Mouse (Mus musculus) c-Kit-positive CD71-positive TER-119-negative erythroid progenitor cells, embryonic 14.5 days (primary cell): Measurements from ENCODE around the gene Spata32.

Source experiments
- DNase-seq: peaks from one replicate; pipeline ENCODE4 v3.0.0-alpha.2; 2013; ENCODE audit warnings: low read depth

Gene Spata32

DNA sequence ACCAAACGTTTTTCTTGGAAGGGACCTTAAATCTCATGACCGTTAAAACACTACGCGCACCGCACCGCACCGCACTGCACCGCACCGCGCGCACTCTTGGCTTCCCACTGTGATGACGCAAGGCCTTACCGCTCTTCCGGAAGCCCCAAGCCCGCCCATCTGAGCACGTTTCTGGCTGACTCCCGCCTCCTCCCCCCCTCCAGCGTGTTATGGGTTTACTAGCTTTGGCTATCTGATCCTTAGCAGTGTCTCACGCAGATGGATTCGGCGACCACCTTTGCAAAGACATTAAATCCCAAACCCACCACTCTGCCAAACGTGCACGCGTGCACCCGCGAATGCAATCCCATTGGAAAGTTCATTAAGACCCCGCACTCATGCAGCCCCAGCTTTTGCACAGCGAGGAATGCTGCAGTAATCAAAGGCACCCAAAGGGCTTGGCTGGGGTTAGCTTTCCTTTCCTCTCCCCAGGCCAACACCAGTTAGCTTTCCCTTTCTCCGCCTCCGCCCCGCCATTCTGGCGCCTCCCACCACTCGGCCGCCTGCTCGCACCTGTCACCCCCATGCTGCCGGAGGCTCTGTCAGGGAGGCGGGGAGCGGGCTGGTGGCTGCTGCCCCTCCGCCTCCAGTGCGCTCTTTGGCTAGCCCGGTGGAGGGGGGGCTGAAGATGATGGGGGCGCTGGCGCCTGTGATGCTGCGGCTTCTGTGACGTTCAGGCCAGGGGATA lies at the start of gene Spata32:
Spata32 (minus strand) TSS at position 643 of the 727 bp plus-strand sequence.
- DNase-seq, result peak; percentile 51

DNA sequence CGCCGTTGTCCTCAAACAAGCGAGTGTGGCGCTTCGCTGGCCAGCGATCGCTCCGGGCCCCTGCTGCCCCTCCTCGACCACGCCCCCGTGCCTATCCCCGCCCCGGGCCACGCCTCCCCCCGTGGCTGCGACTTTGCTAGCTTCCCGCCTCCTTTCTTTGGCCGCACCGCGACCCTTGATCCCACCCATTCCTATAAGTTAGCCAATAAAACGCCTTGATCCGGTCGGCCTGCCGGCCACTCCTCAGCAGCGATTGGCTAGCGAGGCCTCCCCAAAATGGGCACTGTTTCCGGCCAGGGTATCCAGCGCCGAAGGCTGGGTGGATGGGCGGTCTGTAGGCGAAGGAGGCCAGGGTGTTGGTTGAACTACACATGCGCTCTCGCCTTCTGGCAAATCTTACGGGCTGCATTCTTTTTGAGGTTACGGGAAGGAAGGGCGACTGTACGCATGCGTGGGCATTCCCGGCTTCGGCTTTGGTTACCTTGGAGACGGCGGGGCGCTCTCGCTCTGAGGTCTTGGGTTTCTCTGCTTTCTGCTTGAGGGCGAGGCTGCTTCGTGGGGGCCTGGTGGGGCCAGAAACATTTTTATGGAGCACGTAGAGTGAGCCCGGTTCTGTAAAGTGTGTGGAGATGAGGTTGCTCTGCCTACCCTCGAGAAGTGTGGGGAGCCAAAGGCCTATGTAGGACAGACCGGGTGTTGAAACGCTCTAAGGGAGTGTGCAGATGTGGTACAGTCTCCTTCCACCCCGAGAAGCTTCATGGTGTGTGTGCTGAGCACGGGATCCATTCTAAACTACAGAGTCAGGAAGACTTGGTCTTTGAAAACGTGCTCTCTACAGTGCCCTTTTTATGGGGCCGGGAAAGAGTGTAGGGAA lies 49.4 kb upstream of the Spata32 start, which contains the start of gene Map3k14:
Map3k14 (minus strand) TSS at position 127 of the 874 bp plus-strand sequence.
- peak; percentile 95 for DNase-seq

DNA sequence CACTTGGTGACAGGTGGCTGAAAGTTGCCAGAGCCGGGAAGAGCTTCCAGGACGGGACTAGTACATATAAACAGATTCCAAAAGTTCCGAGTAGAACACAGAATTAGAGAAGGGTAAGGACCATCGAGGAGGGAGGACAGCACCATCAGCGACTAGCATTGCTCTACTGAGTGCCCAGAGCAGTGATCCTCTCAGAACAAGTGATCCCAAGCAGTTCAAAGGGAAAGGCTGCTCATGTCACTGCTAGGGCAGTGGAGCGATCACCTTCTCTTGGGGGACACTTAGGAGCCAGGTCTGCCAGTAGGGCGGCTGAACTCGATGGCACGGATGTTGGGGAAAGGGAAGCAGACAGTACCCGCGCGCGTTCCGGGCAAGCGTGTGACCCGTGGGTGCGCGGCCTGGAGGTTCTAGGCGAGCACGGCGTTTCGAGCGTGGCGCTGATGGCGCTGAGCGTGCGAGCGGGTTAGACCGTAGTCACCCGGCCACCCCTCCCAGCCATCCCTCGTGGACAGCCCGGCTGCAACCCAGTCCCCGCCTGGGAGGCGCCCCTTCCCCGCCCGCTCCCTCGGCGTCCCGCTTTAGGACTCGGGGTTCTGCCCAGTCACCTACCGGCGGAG lies 48.6 kb upstream of the Spata32 start:
- DNase-seq, result no peak

DNA sequence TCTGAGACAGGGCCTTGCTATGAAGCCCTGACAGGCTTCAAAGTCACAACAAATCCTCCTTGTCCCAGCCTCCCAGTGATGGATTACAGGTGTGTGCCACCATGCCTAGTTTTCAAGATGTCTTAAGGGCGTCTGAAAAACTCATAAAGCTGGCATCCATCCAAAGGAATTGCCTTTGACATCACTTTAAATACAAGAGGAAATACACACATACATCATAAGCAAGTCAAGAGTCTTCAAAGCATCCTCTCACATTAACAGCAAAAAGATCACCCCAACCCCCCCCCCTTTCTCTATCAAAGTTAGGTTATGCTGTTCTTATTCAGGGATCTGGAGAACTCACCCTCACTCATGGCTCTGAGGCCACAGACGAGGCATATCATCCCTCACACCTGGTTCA lies 47.6 kb upstream of the Spata32 start:
- DNase-seq, result no peak

DNA sequence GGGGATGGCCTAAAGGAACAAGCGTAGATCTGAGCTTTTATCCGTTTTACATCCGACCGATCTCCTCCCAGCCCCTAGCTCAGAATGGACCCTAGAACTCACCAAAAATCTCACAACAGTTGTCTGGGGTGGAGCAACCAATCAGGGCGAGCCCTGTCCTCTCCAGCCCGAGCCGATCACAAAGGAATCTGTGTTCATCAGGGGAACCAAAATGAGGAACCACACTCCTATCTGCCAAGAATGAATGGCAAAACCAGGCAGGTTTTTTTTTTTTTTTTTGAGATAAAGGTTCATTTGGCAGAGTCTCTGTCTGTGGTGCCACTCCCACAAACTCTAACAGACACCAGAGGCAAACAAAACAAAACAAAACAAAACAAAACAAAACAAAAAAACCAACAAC lies 47.0 kb upstream of the Spata32 start:
- no peak for DNase-seq

DNA sequence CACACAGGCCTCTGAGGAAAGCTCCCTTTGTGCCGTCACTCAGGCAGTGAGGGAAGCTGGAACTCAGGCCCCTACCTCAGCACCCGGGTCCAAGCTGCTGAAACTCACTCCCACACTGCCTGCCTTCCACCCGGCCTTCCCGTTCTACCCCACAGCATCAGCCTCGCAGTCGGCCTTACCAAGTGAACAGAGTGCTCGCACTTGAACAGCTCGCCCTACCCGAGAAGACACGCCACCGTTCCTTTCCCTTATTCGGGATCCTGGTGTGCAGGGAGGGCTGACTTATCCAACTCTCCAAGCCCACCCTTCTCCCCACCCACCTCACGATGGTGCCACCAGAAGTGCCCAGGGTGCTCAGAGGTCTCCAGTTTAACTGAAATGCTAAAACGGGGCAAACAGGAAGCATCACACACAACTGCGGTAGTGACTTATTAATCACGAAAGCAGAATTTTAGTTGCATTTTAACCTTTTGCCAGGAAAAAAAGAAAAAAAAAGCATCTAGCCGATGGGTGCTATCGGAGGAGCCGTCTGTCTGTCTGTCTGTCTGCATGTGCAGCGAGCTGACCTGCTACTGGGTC lies 46.3 kb upstream of the Spata32 start:
- no peak for DNase-seq

DNA sequence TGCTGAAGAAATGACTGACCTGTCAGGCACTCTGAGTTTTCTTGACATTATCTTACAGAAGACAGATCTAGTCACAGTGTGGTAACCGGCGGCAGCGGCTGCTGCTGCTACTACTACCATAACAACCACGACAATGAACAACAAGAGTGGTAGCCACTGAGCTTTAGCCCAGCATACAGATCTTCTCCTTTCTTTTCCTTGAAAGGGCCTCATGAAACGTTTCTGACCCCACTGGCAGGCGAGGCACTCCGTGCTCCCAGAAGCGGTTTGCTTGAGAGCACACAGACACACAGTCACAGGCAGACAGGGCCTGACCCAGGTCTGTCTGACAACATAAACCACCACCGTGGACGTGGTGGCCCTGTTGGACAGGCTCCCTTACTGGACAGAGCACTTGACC lies 45.3 kb upstream of the Spata32 start:
- DNase-seq, result no peak

DNA sequence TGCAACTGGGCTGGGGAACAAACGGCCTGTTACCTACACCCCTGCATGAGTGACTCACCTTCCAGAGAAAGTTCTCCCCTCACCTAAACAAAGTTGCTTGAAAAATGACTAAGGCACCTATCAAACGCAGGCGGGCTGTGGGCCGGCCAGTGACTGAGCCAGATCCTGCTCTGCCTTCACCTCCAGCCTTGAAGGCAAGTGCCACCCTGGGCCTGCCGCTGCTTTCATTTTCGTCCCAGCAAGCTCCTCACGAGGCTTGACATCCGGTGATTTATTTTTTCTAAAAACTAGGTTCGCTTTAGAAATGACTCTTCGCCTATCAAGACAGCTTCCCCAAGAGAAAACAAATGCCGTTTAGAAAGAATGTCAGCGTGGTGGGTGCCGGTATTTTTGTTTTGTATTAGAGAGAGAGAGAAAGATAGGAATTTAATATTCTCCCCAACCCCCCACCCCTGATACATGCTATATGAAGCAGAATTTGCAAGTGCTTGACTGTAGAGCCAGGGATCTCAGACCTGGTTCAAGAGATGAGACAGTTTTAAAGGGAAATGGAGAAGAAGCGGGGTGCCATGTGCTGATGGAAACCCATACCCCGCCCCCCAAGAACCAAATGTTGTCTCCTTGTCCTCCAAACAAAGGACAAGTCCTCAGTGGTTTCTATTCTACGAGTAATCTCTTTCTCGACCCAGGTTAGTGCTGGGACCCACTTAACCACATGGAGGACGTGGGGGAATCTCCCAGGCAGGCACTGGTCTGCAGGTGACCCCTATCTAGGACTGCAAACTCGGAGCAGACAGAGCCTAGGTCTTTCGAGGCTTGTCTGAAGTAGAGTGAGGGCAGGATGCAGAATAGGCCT lies 44.4 kb upstream of the Spata32 start:
- no peak for DNase-seq

DNA sequence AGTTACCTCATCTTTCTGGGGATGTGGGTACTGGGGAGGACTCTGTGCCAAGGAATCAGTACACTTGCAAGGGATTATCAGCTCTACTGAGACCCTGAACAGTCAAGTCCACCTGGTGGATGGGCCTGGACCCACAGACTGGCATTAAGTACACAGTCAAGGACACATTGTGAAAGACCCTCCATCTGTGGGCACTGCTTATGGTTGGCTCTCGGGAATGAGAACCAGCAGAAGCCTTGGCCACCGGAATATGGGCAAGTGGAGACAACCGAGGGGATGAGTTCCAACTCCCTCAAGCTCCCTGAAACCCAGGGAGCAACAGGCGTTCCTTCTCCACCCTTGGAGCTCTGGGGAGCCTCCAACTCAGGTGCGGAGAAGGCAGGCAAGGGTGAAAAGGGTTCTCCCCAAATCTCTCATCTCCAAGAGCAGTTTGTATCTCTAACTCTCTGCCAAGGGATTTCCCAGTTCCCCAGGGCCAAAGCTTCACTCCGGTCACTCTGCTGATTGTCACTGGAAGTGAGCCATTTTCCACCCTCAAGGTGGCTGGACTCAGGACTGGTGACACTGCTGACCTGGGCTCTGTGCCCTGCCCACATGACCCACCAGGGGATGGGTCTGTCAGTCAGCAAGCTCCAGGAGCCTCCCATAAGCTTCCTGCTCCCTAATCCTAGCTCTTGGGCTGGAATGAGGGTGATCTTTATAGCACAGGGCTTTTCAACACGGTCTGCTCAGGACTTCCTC lies 43.6 kb upstream of the Spata32 start:
- no peak for DNase-seq

DNA sequence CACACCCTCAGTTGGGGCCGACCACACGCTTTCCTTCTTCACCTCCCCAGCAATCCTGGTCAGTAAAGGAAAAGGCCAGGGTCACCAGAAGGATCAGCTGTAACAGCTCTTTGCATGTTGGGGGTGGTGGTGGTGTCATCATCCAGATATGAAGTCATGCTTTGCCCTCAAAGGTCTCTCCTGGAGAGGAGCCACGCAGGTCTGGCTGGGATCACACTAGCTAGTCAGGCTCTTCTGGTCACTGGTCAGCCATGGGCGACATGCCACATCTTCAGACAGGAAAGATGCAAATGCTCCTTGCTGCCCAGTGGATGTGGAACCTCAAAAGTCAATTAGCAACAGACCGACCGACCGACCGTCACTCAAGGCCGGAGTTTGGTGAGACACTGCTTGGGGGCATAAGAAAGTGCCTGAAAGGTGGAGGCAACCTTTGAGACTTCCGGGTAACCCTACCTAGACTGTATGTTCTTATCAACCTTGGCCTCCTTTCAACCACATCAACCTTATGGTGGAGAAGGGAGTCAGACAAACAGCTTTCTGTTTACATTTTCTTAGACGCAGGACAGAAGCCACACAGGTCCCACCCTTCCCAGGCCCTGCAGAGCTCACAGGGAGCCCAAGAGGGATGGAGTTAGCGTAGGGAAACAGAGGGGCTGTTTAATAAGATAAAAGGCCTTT lies 42.4 kb upstream of the Spata32 start:
- DNase-seq, result no peak

DNA sequence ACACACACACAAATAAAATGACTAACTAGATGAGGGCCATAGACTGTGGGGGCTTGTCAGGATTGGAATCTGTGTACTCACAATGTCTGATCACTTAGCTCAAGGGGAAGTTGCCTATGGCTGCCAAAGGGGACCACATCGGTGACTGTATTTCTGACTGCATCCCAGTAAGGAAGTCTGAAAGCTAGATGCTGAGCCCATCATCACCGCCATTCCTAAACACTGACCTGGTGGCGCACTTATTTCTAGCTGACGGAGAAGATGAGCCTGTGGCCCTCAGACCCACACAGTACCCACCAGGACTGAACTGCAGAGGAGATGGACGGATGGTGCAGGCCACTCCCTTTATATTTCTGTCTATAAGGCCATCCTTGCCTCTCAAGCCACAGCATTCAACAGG lies 41.8 kb upstream of the Spata32 start:
- DNase-seq, result no peak

DNA sequence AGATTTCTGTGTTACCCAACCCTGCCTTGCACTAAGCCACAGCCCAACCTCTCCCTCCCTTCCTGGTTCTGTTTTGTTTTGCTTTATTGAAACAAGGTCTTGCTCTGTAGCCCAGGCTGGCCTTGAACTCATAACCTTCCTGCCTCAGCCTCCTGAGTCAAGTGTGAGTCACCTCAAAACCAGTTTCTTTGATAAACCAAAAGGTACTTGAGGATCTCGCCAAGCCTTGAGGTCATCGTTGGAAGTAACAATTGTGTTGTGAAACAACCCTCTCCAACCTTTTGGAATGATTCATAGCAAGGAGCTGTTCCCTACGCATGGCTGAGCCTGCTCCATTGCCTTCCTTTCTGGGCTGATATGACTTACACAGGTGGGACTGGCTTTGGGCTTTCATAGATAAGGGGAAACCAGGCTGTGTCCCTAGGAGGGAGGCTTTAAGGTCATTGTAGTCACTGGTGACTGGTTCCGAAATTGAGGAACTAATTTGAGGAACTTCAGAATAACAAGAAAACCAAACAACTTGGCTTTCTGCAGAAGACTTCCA lies 39.8 kb upstream of the Spata32 start:
- no peak for DNase-seq

DNA sequence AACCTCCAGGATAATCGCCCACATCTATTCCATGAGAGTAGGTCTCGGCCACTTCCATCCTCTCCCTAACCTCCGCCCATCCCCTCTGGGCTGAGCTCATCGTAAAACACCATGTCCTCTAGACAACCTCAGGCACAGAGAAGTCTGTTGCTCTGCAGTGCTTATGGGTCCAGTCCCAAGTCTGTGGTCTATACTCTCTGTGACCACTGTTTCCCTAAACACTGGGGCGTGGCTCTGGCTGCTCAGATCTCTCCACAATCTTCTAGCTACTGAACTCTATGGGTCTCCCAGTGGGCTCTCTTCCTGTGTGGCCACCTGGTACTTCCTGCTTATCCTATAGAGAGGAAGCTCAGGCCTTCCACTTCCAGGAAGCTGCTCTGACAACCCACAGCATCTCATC lies 35.4 kb upstream of the Spata32 start:
- no peak for DNase-seq

DNA sequence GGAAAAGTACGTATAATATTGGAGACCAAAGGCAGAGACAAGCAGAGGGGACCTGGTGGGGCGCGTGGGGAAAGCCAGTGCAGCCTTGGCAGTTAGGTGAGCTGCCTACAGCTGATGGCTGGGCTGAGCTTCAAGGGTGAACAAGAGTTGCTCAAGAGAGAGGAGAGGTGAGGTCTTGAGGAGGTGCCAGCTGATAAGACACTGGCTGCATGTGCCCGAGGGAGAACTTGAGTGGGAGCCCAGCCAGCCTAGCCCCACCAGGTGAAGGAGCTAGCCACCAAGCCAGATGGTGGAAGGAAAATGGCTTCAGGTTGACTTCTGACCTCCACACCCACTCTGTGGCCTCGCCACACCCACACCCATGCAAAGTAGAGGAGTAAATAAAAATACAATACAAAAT lies 34.1 kb upstream of the Spata32 start:
- no peak for DNase-seq

DNA sequence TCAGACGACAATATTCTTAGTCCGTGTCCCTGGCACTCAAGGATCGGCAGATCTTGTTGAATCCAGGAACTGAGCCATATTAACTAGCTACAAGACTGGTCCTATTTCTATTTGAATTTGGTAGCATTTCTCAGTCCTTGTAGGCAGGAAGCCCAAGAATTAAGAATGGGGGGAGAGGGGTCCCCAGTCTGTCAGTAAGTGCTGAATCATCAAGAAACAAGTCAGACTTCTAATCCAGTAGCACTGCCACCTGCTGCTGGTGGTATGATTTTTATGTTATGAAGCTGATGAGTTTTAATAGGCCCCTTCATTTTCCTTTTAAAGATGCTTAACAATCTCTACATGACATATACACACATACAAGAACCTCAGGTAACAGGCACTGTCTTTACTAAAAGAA lies 32.1 kb upstream of the Spata32 start:
- no peak for DNase-seq

DNA sequence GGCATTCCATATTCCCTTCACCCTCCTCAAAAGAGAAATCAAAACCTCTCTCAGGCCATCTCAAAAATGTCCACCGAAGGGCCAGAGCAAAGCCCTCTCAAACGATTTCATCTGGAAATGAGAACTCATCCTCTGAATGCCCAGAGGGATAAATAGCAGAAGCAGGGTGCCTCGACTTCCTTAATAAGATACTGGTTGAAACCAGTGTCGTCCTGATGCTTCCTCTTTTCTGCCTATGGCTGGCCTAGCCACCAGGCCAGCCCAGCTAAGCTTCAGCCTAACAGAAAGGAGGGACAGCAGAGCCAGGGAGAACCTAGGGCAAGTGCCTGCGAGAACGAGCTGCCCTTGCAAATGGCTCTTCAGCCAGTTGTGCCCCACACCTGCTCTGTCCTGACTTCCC lies 31.3 kb upstream of the Spata32 start:
- no peak for DNase-seq

DNA sequence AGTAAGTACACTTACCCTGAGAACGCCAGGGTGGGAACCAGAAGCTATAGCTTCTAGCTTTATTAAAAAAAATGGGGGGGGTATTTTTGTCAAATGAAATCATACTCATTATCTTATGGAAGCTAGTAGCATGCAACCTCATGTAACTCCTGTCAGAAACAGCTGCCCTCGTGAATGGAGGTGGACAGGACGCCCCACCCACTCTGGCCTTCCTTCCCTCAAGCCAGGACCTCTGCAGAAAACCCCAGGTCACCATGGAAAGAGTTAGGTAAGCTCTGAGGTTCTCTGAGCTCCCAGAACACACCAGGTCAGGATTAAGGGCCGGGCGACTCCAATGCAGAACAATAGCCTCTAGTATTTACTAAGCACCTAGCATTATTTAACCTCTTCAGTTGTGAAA lies 30.6 kb upstream of the Spata32 start:
- no peak for DNase-seq

DNA sequence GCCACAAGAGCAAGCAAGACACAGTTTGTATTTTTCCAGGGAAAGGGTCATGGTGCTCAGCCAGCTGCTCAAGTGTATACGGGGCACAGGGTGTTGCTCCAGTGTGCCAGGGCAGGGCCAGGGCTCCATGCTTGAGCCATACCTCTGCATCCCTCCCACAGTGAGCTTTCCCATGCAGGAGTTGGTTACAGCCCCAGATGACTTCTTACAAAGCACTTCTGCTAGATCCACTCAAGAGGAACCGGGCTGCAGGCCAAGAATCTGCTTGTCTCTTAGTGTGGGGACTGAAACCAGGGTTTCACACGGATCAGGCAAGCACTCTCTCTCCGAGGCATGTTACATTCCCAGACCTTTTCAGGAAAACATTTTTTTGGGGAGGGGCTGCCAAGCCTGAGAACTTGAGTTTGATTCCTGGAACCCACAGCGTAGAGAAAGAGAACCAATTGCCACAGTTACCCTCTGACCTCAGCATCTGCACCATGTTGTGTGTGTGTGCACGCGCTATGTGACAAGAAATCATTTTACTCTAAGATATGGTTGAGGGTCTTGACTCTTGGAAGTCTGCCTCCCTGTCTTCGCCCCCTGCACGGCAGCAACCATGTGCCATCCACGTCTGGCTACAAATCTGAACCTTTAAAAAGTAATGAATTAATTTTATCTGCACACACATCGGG lies 29.4 kb upstream of the Spata32 start:
- DNase-seq, result no peak

DNA sequence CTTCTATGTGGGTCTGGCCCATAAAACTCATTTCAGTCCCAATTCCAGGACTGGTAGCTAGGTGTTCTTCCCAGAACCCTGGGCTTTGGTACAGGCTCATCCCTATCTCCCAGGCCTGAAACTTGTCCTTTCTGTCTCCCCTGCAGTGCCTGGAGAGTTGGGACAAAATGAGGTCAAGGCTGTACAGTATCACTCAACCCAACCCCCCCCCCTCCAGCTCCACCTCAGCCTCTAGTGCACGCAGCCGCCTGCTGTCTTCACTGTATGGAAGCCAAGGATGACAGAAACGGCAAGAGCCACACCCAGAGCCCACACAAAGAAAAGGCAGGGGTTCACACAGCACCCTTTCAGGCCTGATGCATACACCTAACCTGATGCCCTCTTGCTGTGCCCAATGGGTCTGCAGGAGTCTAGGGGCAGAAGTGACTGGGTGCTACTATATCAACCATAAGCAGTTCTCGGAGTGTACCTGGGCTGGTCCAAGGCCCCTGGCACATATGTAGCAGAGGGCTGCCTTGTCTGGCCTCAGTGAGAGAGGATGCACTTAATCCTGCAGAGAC lies 28.6 kb upstream of the Spata32 start:
- DNase-seq, result no peak
